Comparison of ENCODE assay signal across 11 mouse cellular contexts in genomic region chr5:118436474-118437306, GRCm38 (mm10).
DNase-seq lines count a peak whose midpoint lies in the region; ATAC-seq and TF ChIP-seq lines count a peak whose summit lies in the region.
"Had no signal": no experiment of that assay in that cellular context is flagged by ENCODE, and none has a peak within 500 bp of the region (broad histone marks: within the 10 kb centered on the region; RNA-seq: fewer than 3 reads in every experiment).

No protein-coding gene starts in this region.

- H3K9me3 ChIP-seq in intestine, embryonic 15.5 days: no peaks in the 10 kb centered on the region
- no peaks in the 10 kb centered on the region for H3K9me3 ChIP-seq in intestine, postnatal 0 days (ENCODE audit: control insufficient read depth)
- no peaks in the 10 kb centered on the region for H3K9me3 ChIP-seq in embryonic facial prominence, embryonic 13.5 days
- no peaks in the 10 kb centered on the region for H3K9me3 ChIP-seq in liver, embryonic 16.5 days (replicated peaks; ENCODE audit: control insufficient read depth, low read length)

- 0 out of 2 replicates have a peak, but pooled peaks cover 3% of the 10 kb centered on the region for H3K27me3 ChIP-seq in intestine, embryonic 15.5 days (replicated peaks)
- H3K27me3 ChIP-seq in intestine, postnatal 0 days (replicated peaks; ENCODE audit: control insufficient read depth, insufficient read depth, low read length): peaks cover 9% of the 10 kb centered on the region; the same call in 1 of the 2 replicates
- H3K27me3 ChIP-seq in embryonic facial prominence, embryonic 13.5 days: peaks cover 30% of the 10 kb centered on the region
- peaks cover 48% of the 10 kb centered on the region for H3K27me3 ChIP-seq in liver, embryonic 16.5 days (ENCODE audit: control insufficient read depth, insufficient read depth, low read depth, low read length)

- peak overlapping the region; percentile 28; the same call in 1 of the 2 replicates for H3K4me2 ChIP-seq in intestine, embryonic 15.5 days (replicated peaks)
- H3K4me2 ChIP-seq in intestine, postnatal 0 days (replicated peaks; ENCODE audit: low read depth): no peak overlapping the region
- peak overlapping the region; percentile 39 for H3K4me2 ChIP-seq in embryonic facial prominence, embryonic 13.5 days
- H3K4me2 ChIP-seq in liver, embryonic 16.5 days (ENCODE audit: low read depth, low read length): peak overlapping the region; percentile 27

- H3K36me3 ChIP-seq in intestine, embryonic 15.5 days: no peaks in the 10 kb centered on the region
- no peaks in the 10 kb centered on the region for H3K36me3 ChIP-seq in intestine, postnatal 0 days (ENCODE audit: control insufficient read depth, insufficient read depth)
- no peaks in the 10 kb centered on the region for H3K36me3 ChIP-seq in embryonic facial prominence, embryonic 13.5 days
- no peaks in the 10 kb centered on the region for H3K36me3 ChIP-seq in liver, embryonic 16.5 days (ENCODE audit: control insufficient read depth, insufficient read depth)

- no peak overlapping the region for H3K27ac ChIP-seq in intestine, embryonic 15.5 days
- no peak overlapping the region for H3K27ac ChIP-seq in intestine, postnatal 0 days (ENCODE audit: low read depth, low read length)
- H3K27ac ChIP-seq in embryonic facial prominence, embryonic 13.5 days: no peak overlapping the region
- H3K27ac ChIP-seq in liver, embryonic 16.5 days (ENCODE audit: low read length): no peak overlapping the region

- 20% methylated on average over 22 of the region's 22 CpGs for WGBS in intestine, embryonic 15.5 days
- WGBS in intestine, postnatal 0 days: 35% methylated on average over 22 of the region's 22 CpGs
- WGBS in embryonic facial prominence, embryonic 13.5 days: 9% methylated on average over 22 of the region's 22 CpGs
- 27% methylated on average over 22 of the region's 22 CpGs for WGBS in liver, embryonic 16.5 days (ENCODE audit: insufficient replicate concordance)

- no peak for TF ChIP-seq CTCF in intestine, postnatal 0 days (IDR thresholded peaks at IDR 0.05; ENCODE audit: low read depth)

- H3K9ac ChIP-seq in intestine, embryonic 15.5 days: no peak overlapping the region
- H3K9ac ChIP-seq in intestine, postnatal 0 days (ENCODE audit: low read depth, low read length): no peak overlapping the region
- H3K9ac ChIP-seq in embryonic facial prominence, embryonic 13.5 days: no peak overlapping the region
- peak overlapping the region; percentile 12; the same call in 1 of the 2 replicates for H3K9ac ChIP-seq in liver, embryonic 16.5 days (ENCODE audit: low read depth, low read length)

- ATAC-seq in intestine, embryonic 15.5 days: peak; percentile 41; the same call in 1 of the 2 replicates
- no peak for ATAC-seq in intestine, postnatal 0 days
- ATAC-seq in embryonic facial prominence, embryonic 13.5 days (ENCODE audit: insufficient number of reproducible peaks, insufficient read depth, low FRiP score, low TSS enrichment, low read depth): no peak
- ATAC-seq in liver, embryonic 16.5 days (ENCODE audit: low read depth): no peak
- no peak for ATAC-seq in frontal cortex, adult (ENCODE audit: low TSS enrichment)

- H3K4me3 ChIP-seq in intestine, embryonic 15.5 days (replicated peaks): no peak overlapping the region
- no peak overlapping the region for H3K4me3 ChIP-seq in intestine, postnatal 0 days (ENCODE audit: low read depth, low read length)
- H3K4me3 ChIP-seq in embryonic facial prominence, embryonic 13.5 days: no peak overlapping the region
- no peak overlapping the region for H3K4me3 ChIP-seq in liver, embryonic 16.5 days (ENCODE audit: low read depth, low read length)

- H3K4me1 ChIP-seq in intestine, embryonic 15.5 days (replicated peaks): peaks cover 8% of the 10 kb centered on the region; the same call in 1 of the 2 replicates
- no peaks in the 10 kb centered on the region for H3K4me1 ChIP-seq in intestine, postnatal 0 days (replicated peaks; ENCODE audit: control insufficient read depth, insufficient read depth, low read length)
- peaks cover 35% of the 10 kb centered on the region for H3K4me1 ChIP-seq in embryonic facial prominence, embryonic 13.5 days
- peaks cover 5% of the 10 kb centered on the region; the same call in 1 of the 2 replicates for H3K4me1 ChIP-seq in liver, embryonic 16.5 days (ENCODE audit: control insufficient read depth, low read depth, low read length)

- DNase-seq in R1 (ENCODE audit: low read depth, low spot score): peak; percentile 100
- no peak for DNase-seq in ovary, postnatal 10 days (ENCODE audit: low spot score)
- no peak for DNase-seq in spleen, adult 12 weeks (ENCODE audit: low spot score)
- DNase-seq: cerebellum, adult 9-11 months; kidney, postnatal 25 days; lung, adult 2 months had no signal
